Mouse (Mus musculus) gastrocnemius, postnatal 14 days (tissue): ENCODE data around the gene Rps28. TPM values are rescaled to one million over a fixed set of nuclear protein-coding genes. Genes with fewer than 3 reads are reported as not detected.

Experiments used
- DNase-seq: peaks from one replicate; pipeline ENCODE4 v3.0.0; 2021; ENCODE audit warnings: mixed read lengths
- intact Hi-C: fragments of 180-260 bp; cut with DNase I; formaldehyde crosslinking; loops from one replicate; pipeline ENCODE4 v1.15.1; 2025; ENCODE audit warnings: low total_unique reads
- total RNA-seq, 2 experiments: library from RNA; stranded (reverse); gene quantifications; 2 replicates each; pipeline ENCODE4 v1.2.3; 2021

Gene Rps28
- total RNA-seq, 2 experiments from 2014 or later, result 867 to 957 TPM

- DNase-seq, result no peak
- intact Hi-C loops, result no loop called here
Observed at GRCm38 (mm10) chr17:33779967-33780295, 44.4 kb downstream of the Rps28 start.

GRCm38 (mm10) chr17:33779271-33779966 lies 44.9 kb downstream of the Rps28 start:
- intact Hi-C loops, result no loop called here
- DNase-seq, result peak; percentile 96

- DNase-seq, result no peak
- intact Hi-C loops, result no loop called here
Observed at GRCm38 (mm10) chr17:33775287-33775686, 49.1 kb downstream of the Rps28 start.

- intact Hi-C loops, result no loop called here
- no peak for DNase-seq
Observed at GRCm38 (mm10) chr17:33774573-33775155, 49.7 kb downstream of the Rps28 start.

- no peak for DNase-seq
- intact Hi-C loops, result no loop called here
Observed at GRCm38 (mm10) chr17:33773871-33774572, 50.3 kb downstream of the Rps28 start.

- no peak for DNase-seq
- intact Hi-C loops, result no loop called here
Observed at GRCm38 (mm10) chr17:33773426-33773825, 50.9 kb downstream of the Rps28 start.

GRCm38 (mm10) chr17:33771617-33772016 lies 52.7 kb downstream of the Rps28 start:
- intact Hi-C loops, result no loop called here
- DNase-seq, result no peak

Other genes with a start within 250 kb of the Rps28 start
- 10 to 100 TPM in 1 of 2 experiments, 1 to 10 TPM in 1; 9.9 to 13.1 TPM for gene Zfp414, start 195.5 kb downstream of the Rps28 start, total RNA-seq
- gene Pram1, start 186.5 kb downstream of the Rps28 start, total RNA-seq, result not detected
- gene Hnrnpm, start 137.7 kb downstream of the Rps28 start, total RNA-seq, result 10 to 100 TPM; 58.8 to 69.1 TPM
- gene March2, start 105.9 kb downstream of the Rps28 start, total RNA-seq, result 10 to 100 TPM; 76.0 to 78.6 TPM
- gene Rab11b, start 64.0 kb downstream of the Rps28 start, total RNA-seq, result 100 to 1,000 TPM; 154 to 159 TPM
- gene Angptl4, start 42.7 kb downstream of the Rps28 start, total RNA-seq, result 10 to 100 TPM in 1 of 2 experiments, 1 to 10 TPM in 1; 9.6 to 25.8 TPM
- 10 to 100 TPM; 20.8 to 35.1 TPM for gene Kank3, start 14.0 kb downstream of the Rps28 start, total RNA-seq
- 100 to 1,000 TPM; 327 to 338 TPM for gene Ndufa7, start within 50 bp of the Rps28 start, total RNA-seq
- 10 to 100 TPM; 17.6 to 19.8 TPM for gene Cd320, start 18.5 kb upstream of the Rps28 start, total RNA-seq
- not detected for gene Gm7029, start 49.3 kb upstream of the Rps28 start, total RNA-seq
- 1 to 10 TPM; 3.3 to 4.4 TPM for gene Kifc1, start 66.1 kb upstream of the Rps28 start, total RNA-seq
- not detected for gene Platr17, start 80.6 kb upstream of the Rps28 start, total RNA-seq
- gene Daxx, start 84.9 kb upstream of the Rps28 start, total RNA-seq, result 10 to 100 TPM; 10.2 to 13.8 TPM
- 10 to 100 TPM; 32.9 to 35.7 TPM for gene Tapbp, start 91.3 kb upstream of the Rps28 start, total RNA-seq
- 10 to 100 TPM; 13.5 to 16.1 TPM for gene Zbtb22, start 91.3 kb upstream of the Rps28 start, total RNA-seq
- gene Rgl2, start 105.0 kb upstream of the Rps28 start, total RNA-seq, result 10 to 100 TPM; 24.4 to 24.7 TPM
- gene Pfdn6, start 115.8 kb upstream of the Rps28 start, total RNA-seq, result 10 to 100 TPM; 53.6 to 54.9 TPM
- 10 to 100 TPM; 11.1 to 12.3 TPM for gene Wdr46, start 116.1 kb upstream of the Rps28 start, total RNA-seq
- gene B3galt4, start 126.9 kb upstream of the Rps28 start, total RNA-seq, result 1 to 10 TPM; 2.3 to 2.7 TPM
- 10 to 100 TPM; 30.5 to 33.1 TPM for gene Vps52, start 131.2 kb upstream of the Rps28 start, total RNA-seq
- 100 to 1,000 TPM; 464 to 543 TPM for gene Rps18, start 131.4 kb upstream of the Rps28 start, total RNA-seq
- gene H2-K1, start 175.8 kb upstream of the Rps28 start, total RNA-seq, result 10 to 100 TPM; 26.5 to 40.1 TPM
- gene Ring1, start 200.1 kb upstream of the Rps28 start, total RNA-seq, result 10 to 100 TPM; 11.3 to 13.1 TPM
- gene H2-Ke6, start 203.5 kb upstream of the Rps28 start, total RNA-seq, result 10 to 100 TPM; 50.1 to 51.3 TPM
- 10 to 100 TPM; 44.9 to 60.1 TPM for gene Slc39a7, start 207.1 kb upstream of the Rps28 start, total RNA-seq
- gene Rxrb, start 207.2 kb upstream of the Rps28 start, total RNA-seq, result 10 to 100 TPM; 35.2 to 35.8 TPM
- gene Col11a2, start 214.9 kb upstream of the Rps28 start, total RNA-seq, result 10 to 100 TPM; 51.1 to 56.0 TPM